Mouse (Mus musculus): Measurements from ENCODE around the gene Ddx21.
"Not testable (repeated sequence)": the region's sequence is repeated elsewhere in the genome, so short reads cannot be mapped to it uniquely, and the experiment has no call there.

The Ddx21 gene

GRCm38 (mm10) chr10:62602177-62603040 is at the start of gene Ddx21:
Gene Ddx21, minus strand, starts transcription at chr10:62602281.
- peak; percentile 84 for DNase-seq (ENCODE audit: low spot score)

- peak; percentile 95 for DNase-seq (ENCODE audit: low spot score)
Measured at GRCm38 (mm10) chr10:62650881-62651810, 49.1 kb upstream of the Ddx21 start, which contains the start of gene Ddx50. Gene Ddx50, minus strand, starts transcription at chr10:62651218.

- DNase-seq (ENCODE audit: low spot score), result peak; percentile 47
Measured at GRCm38 (mm10) chr10:62650358-62650782, 48.3 kb upstream of the Ddx21 start.

- no peak for DNase-seq (ENCODE audit: low spot score)
Measured at GRCm38 (mm10) chr10:62604161-62604560, 2.1 kb upstream of the Ddx21 start.

GRCm38 (mm10) chr10:62603233-62604030 is 1.4 kb upstream of the Ddx21 start:
- DNase-seq (ENCODE audit: low spot score), result no peak

GRCm38 (mm10) chr10:62601833-62602176 is 276 bp downstream of the Ddx21 start:
- DNase-seq (ENCODE audit: low spot score), result no peak

- DNase-seq (ENCODE audit: low spot score), result peak; percentile 42
Measured at GRCm38 (mm10) chr10:62601053-62601791, 859 bp downstream of the Ddx21 start.

GRCm38 (mm10) chr10:62600056-62600455 is 2.0 kb downstream of the Ddx21 start:
- DNase-seq (ENCODE audit: low spot score), result no peak

- DNase-seq (ENCODE audit: low spot score), result not testable (repeated sequence)
Measured at GRCm38 (mm10) chr10:62599311-62599710, 2.8 kb downstream of the Ddx21 start.

- DNase-seq (ENCODE audit: low spot score), result no peak
Measured at GRCm38 (mm10) chr10:62592496-62592895, 9.6 kb downstream of the Ddx21 start.

- DNase-seq (ENCODE audit: low spot score), result peak; percentile 87
Measured at GRCm38 (mm10) chr10:62590200-62590599, 11.9 kb downstream of the Ddx21 start.

GRCm38 (mm10) chr10:62588616-62589015 is 13.5 kb downstream of the Ddx21 start:
- DNase-seq (ENCODE audit: low spot score), result no peak

- DNase-seq (ENCODE audit: low spot score), result no peak
Measured at GRCm38 (mm10) chr10:62583245-62583644, 18.8 kb downstream of the Ddx21 start.

- DNase-seq (ENCODE audit: low spot score), result no peak
Measured at GRCm38 (mm10) chr10:62582701-62583100, 19.4 kb downstream of the Ddx21 start.

- no peak for DNase-seq (ENCODE audit: low spot score)
Measured at GRCm38 (mm10) chr10:62582263-62582662, 19.8 kb downstream of the Ddx21 start.

- not testable (repeated sequence) for DNase-seq (ENCODE audit: low spot score)
Measured at GRCm38 (mm10) chr10:62579129-62579528, 23.0 kb downstream of the Ddx21 start.

GRCm38 (mm10) chr10:62578338-62579100 is 23.6 kb downstream of the Ddx21 start, which contains the start of gene Kif1bp:
Gene Kif1bp, minus strand, starts transcription at chr10:62578457.
- peak; percentile 97 for DNase-seq (ENCODE audit: low spot score)

- no peak for DNase-seq (ENCODE audit: low spot score)
Measured at GRCm38 (mm10) chr10:62577673-62578337, 24.3 kb downstream of the Ddx21 start.

GRCm38 (mm10) chr10:62575001-62575400 is 27.1 kb downstream of the Ddx21 start:
- DNase-seq (ENCODE audit: low spot score), result no peak

Measured in c-Kit-positive CD71-positive TER-119-positive erythroid progenitor cells, embryonic 14.5 days (primary cell).